Mouse (Mus musculus) myocyte (in vitro differentiated cells): ENCODE data around the gene Sh3rf3. TPM values are rescaled to one million over a fixed set of nuclear protein-coding genes. Genes with fewer than 3 reads are reported as not detected.

Experiments used
- H3K27me3 ChIP-seq: one replicate; pipeline ENCODE4 v1.6.1; 2011; ENCODE audit not compliant: control insufficient read depth, insufficient read depth, insufficient read length
- H3K36me3 ChIP-seq: one replicate; pipeline ENCODE4 v1.6.1; 2011; ENCODE audit not compliant: control insufficient read depth, insufficient read depth
- H3K4me2 ChIP-seq: one replicate; pipeline ENCODE4 v1.6.1; 2011; ENCODE audit warnings: low read depth, control low read depth
- H3K4me3 ChIP-seq: one replicate; pipeline ENCODE4 v1.5.1; 2011; ENCODE audit warnings: mild to moderate bottlenecking, control low read depth, moderate library complexity
- H3K79me2 ChIP-seq: one replicate; pipeline ENCODE4 v1.6.1; 2011; ENCODE audit not compliant: control insufficient read depth, insufficient read depth
- H3ac ChIP-seq: one replicate; pipeline ENCODE4 v1.6.1; 2011; ENCODE audit not compliant: control insufficient read depth, insufficient read length
- CEBPB ChIP-seq: IDR thresholded peaks from 2 replicates; pipeline ENCODE4 v1.6.1; 2011; ENCODE audit warnings: mild to moderate bottlenecking, moderate library complexity; ENCODE audit not compliant: poor library complexity, insufficient read depth, severe bottlenecking
- E2F4 ChIP-seq: IDR thresholded peaks from one replicate; pipeline ENCODE4 v1.6.1; 2011; ENCODE audit warnings: mild to moderate bottlenecking, control low read depth, moderate library complexity; ENCODE audit not compliant: insufficient read depth
- MAX ChIP-seq: IDR thresholded peaks from one replicate; pipeline ENCODE4 v1.6.1; 2011; ENCODE audit warnings: low read depth, mild to moderate bottlenecking, control low read depth
- MYOD1 ChIP-seq, 3 experiments: IDR thresholded peaks; one replicate each; pipeline ENCODE4 v1.6.1; 2011; ENCODE audit warnings: control low read depth in 2 of 3, low read depth in 2 of 3, mild to moderate bottlenecking in 2 of 3, moderate library complexity in 1 of 3; ENCODE audit not compliant: insufficient read length in 2 of 3, control insufficient read depth in 1 of 3
- MYOG ChIP-seq, 3 experiments: IDR thresholded peaks; one replicate each; pipeline ENCODE4 v1.6.1; 2011; ENCODE audit warnings: control low read depth in 2 of 3, low read depth in 2 of 3, mild to moderate bottlenecking in 2 of 3; ENCODE audit not compliant: insufficient read length in 2 of 3, control insufficient read depth in 1 of 3, insufficient read depth in 1 of 3
- POLR2A ChIP-seq: IDR thresholded peaks from one replicate; pipeline ENCODE4 v1.6.1; 2011; ENCODE audit warnings: low read depth, mild to moderate bottlenecking, control low read depth, moderate library complexity; ENCODE audit not compliant: insufficient read length
- POLR2AphosphoS2 ChIP-seq: IDR thresholded peaks from one replicate; pipeline ENCODE4 v1.6.1; 2011; ENCODE audit warnings: low read depth, control low read depth; ENCODE audit not compliant: insufficient read length
- REST ChIP-seq: IDR thresholded peaks from one replicate; pipeline ENCODE4 v1.6.1; 2011; ENCODE audit warnings: mild to moderate bottlenecking, control low read depth, moderate library complexity; ENCODE audit not compliant: insufficient read depth, insufficient read length
- SRF ChIP-seq: IDR thresholded peaks from one replicate; pipeline ENCODE4 v1.6.1; 2011; ENCODE audit warnings: low read depth; ENCODE audit not compliant: control insufficient read depth, insufficient read length
- TCF12 ChIP-seq: IDR thresholded peaks from one replicate; pipeline ENCODE4 v1.6.1; 2011; ENCODE audit warnings: mild to moderate bottlenecking, control low read depth; ENCODE audit not compliant: poor library complexity, insufficient read depth, severe bottlenecking
- TCF3 ChIP-seq: IDR thresholded peaks from one replicate; pipeline ENCODE4 v1.6.1; 2011; ENCODE audit warnings: low read depth, control low read depth; ENCODE audit not compliant: insufficient read length
- USF1 ChIP-seq: IDR thresholded peaks from one replicate; pipeline ENCODE4 v1.6.1; 2011; ENCODE audit warnings: low read depth, mild to moderate bottlenecking, control low read depth, moderate library complexity
- polyA plus RNA-seq: library from polyadenylated mRNA; unstranded; fragments of >200 nt; fragmentation: generic; extraction: Trizol; gene quantifications from one replicate; pipeline ENCODE4 v1.2.1, GENCODE M21; 2012; ENCODE audit warnings: missing spikeins

Sh3rf3 gene
- polyA plus RNA-seq, 1 experiment, result 0.10 TPM

DNA sequence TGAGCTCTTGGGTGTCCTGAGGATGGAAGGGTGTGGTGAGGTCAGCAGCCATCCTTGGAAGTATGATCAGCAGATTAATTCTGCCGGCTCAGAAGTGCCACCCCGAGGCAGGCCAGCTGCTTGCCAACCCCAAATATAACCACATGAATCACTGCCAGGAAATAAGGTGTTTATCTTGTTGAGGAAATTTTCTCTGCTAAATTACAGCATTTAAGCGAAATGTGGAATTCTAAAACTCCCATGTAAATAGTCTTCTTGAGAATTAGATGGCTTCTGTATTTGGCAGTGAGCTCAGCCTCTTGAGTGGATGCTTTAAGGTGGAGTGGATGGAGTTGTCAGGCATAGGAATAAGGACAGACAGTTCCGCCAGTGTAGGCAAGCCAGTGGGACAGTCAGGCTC, 259.7 kb downstream of the Sh3rf3 start:
- Histone ChIP-seq H3K4me2 (no peak overlapping the region), H3K79me2 (no peaks in the 10 kb centered on the region), H3ac (no peak overlapping the region), H3K27me3 (no peaks in the 10 kb centered on the region), H3K36me3 (no peaks in the 10 kb centered on the region), H3K4me3 (no peak overlapping the region)
- TF ChIP-seq MAX (no peak), MYOG (IDR thresholded peaks at IDR 0.05; ENCODE audit: control insufficient read depth in 1 of 3, insufficient read depth in 1 of 3, insufficient read length in 2 of 3, low read depth in 2 of 3) (no peak), E2F4 (no peak), TCF12 (no peak)

DNA sequence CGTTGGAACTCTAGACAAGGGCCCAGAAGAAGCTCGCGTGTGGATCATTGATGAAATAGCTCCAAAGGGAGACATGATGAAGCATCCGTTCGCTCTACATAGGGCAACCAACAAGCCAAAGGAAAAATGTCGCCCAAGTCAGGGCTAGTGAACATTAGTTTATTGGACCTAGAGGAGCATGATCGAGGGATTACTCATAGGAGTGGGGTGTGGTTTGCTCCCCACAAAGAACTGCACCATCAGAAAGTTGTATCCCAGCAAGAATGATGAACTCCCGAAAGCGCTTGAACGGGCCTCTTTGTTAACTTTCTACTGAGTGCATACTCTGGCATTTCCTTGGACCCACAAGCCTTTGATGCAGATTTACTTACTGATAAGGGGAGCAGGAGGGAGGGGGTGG, 263.5 kb downstream of the Sh3rf3 start:
- Histone ChIP-seq H3K27me3 (no peaks in the 10 kb centered on the region), H3K79me2 (no peaks in the 10 kb centered on the region), H3K4me2 (peak overlapping the region; percentile 21), H3ac (no peak overlapping the region), H3K4me3 (no peak overlapping the region), H3K36me3 (no peaks in the 10 kb centered on the region)
- no peak for TF ChIP-seq TCF12
- no peak for TF ChIP-seq TCF3
- TF ChIP-seq MAX, result no peak
- TF ChIP-seq SRF, result no peak
- TF ChIP-seq MYOG (IDR thresholded peaks at IDR 0.05; ENCODE audit: control insufficient read depth in 1 of 3, insufficient read depth in 1 of 3, insufficient read length in 2 of 3, low read depth in 2 of 3), result no peak
- no peak for TF ChIP-seq USF1

DNA sequence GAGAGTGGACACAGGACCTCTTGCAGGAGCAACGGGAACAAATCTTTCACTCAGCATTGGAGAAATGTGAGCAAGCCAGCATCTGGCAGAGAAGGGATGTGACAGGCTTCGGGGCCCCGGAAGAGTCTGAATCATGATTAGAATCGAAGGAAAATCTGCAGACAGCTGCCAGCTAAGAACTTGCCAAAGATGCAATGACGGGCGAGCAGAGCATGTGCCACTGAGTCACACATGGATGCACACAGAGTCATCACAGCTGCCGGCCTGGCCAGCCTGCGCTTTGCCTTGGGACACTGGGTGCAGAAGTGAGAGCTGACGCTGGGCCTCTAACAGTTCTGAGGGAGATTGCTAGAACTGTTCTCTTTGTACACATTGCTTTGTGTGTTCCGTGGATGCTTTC, 264.8 kb downstream of the Sh3rf3 start:
- no peaks in the 10 kb centered on the region for H3K36me3 ChIP-seq
- no peaks in the 10 kb centered on the region for H3K79me2 ChIP-seq
- no peaks in the 10 kb centered on the region for H3K27me3 ChIP-seq
- H3K4me3 ChIP-seq, result no peak overlapping the region
- no peak overlapping the region for H3ac ChIP-seq
- no peak for TF ChIP-seq POLR2A
- TF ChIP-seq TCF3, result peak; percentile 84
- no peak for TF ChIP-seq USF1
- peak; percentile 29 to 81 (median 74) for TF ChIP-seq MYOG (IDR thresholded peaks at IDR 0.05; ENCODE audit: control insufficient read depth in 1 of 3, insufficient read depth in 1 of 3, insufficient read length in 2 of 3, low read depth in 2 of 3)
- no peak for TF ChIP-seq MAX
- no peak for TF ChIP-seq REST
- TF ChIP-seq MYOD1 (IDR thresholded peaks at IDR 0.05; ENCODE audit: control insufficient read depth in 1 of 3, insufficient read length in 2 of 3, low read depth in 2 of 3), result peak; percentile 20 to 83 (median 77)
- TF ChIP-seq CEBPB, result no peak
- H3K4me2 ChIP-seq, result peak overlapping the region; percentile 15

DNA sequence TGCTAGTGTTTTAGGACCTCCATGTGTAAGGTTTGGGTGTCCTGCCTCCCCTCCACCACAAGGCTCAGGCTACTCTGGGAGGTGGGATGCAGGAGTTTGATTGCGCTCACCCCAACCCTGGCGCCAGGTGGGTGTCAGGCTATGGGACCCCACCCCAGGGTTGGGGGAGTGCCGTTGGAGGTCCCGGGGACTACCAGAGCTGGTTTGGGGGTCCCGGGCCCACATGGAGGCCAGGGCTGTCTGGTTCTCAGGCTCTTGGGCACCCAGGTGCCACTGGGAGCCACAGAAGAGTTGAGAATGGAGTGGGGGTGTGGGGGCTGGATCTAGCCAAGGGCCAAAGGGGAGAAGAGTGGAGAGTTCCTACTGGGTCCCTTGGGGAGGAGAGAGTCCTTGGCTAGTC, 272.4 kb downstream of the Sh3rf3 start:
- Histone ChIP-seq H3K4me2 (no peak overlapping the region), H3ac (no peak overlapping the region), H3K36me3 (no peaks in the 10 kb centered on the region), H3K27me3 (peaks cover 6% of the 10 kb centered on the region), H3K79me2 (no peaks in the 10 kb centered on the region), H3K4me3 (no peak overlapping the region)
- TF ChIP-seq TCF3 (no peak), E2F4 (no peak), REST (no peak), MYOD1 (IDR thresholded peaks at IDR 0.05; ENCODE audit: control insufficient read depth in 1 of 3, insufficient read length in 2 of 3, low read depth in 2 of 3) (no peak), TCF12 (no peak), MAX (no peak), SRF (no peak), MYOG (IDR thresholded peaks at IDR 0.05; ENCODE audit: control insufficient read depth in 1 of 3, insufficient read depth in 1 of 3, insufficient read length in 2 of 3, low read depth in 2 of 3) (no peak), USF1 (no peak), POLR2AphosphoS2 (no peak), CEBPB (no peak), POLR2A (no peak)

DNA sequence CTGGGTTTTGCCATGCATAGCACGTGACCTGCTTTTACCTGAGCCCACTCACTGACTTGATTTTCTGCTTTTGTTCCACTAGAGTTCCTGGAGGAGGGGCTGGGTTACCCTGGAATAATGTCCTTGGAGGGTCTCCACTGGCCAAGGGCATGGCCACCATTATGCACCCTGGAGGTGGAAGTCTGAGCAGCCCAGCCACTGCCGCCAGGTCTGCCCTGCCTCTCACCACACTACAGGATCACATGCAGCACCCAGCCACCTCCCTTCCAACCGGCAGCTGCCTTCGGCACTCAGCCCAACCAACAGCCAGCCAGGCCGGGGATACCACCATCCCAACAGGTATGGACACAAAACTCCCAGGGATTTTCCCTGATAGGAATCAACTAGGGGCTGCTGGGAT, 273.4 kb downstream of the Sh3rf3 start:
- no peak overlapping the region for H3K4me2 ChIP-seq
- H3K79me2 ChIP-seq, result no peaks in the 10 kb centered on the region
- peaks cover 13% of the 10 kb centered on the region for H3K27me3 ChIP-seq
- H3K4me3 ChIP-seq, result no peak overlapping the region
- no peak for TF ChIP-seq E2F4
- TF ChIP-seq TCF12, result no peak
- TF ChIP-seq POLR2AphosphoS2, result no peak
- no peak for TF ChIP-seq TCF3
- no peak for TF ChIP-seq POLR2A
- TF ChIP-seq MYOG (IDR thresholded peaks at IDR 0.05; ENCODE audit: control insufficient read depth in 1 of 3, insufficient read depth in 1 of 3, insufficient read length in 2 of 3, low read depth in 2 of 3), result no peak
- TF ChIP-seq SRF, result no peak
- no peak for TF ChIP-seq REST
- TF ChIP-seq MAX, result no peak
- no peak for TF ChIP-seq CEBPB
- no peak for TF ChIP-seq USF1
- TF ChIP-seq MYOD1 (IDR thresholded peaks at IDR 0.05; ENCODE audit: control insufficient read depth in 1 of 3, insufficient read length in 2 of 3, low read depth in 2 of 3), result no peak
- H3K36me3 ChIP-seq, result no peaks in the 10 kb centered on the region
- H3ac ChIP-seq, result no peak overlapping the region
